Mouse (Mus musculus): ENCODE data around the gene Olfr788. TPM values are rescaled to one million over a fixed set of nuclear protein-coding genes. Genes with fewer than 3 reads are reported as not detected.

The Olfr788 gene
- total RNA-seq (2014; fragmentation: Nextera tagmentation) (not detected in 2 replicates), total RNA-seq (2017) (not detected in 2 replicates)

DNA sequence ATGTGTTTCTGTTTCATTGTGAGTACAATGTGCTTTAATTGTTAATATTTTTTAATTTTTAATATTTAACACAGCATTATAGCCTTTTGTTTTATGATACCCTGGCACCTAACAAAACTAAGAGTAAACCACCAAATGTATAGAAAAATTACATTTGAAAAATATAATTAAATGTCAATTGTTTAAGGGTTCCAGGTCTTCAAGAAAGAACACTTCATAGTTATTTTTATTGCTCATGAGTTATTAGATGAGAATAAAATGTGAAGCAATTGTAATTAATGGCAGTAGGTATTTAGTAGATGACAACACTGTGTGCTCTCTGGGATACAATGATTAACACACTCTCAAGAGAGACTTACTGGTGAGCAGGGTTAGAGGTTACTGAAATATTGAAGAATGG is at the start of gene Olfr788:
TSS of gene Olfr788 (plus strand) at position 301 of the 400 bp plus-strand sequence.
- no peak for ATAC-seq (replicated peaks; ENCODE audit: low FRiP score, low TSS enrichment, poor library complexity, severe bottlenecking)

- no peak for ATAC-seq (replicated peaks; ENCODE audit: low FRiP score, low TSS enrichment, poor library complexity, severe bottlenecking)
These were observed 43.8 kb upstream of the Olfr788 start, which contains the start of gene Olfr786 for GRCm38 (mm10) chr10:129427006-129427405. Gene Olfr786, plus strand, starts transcription at chr10:129427306.

DNA sequence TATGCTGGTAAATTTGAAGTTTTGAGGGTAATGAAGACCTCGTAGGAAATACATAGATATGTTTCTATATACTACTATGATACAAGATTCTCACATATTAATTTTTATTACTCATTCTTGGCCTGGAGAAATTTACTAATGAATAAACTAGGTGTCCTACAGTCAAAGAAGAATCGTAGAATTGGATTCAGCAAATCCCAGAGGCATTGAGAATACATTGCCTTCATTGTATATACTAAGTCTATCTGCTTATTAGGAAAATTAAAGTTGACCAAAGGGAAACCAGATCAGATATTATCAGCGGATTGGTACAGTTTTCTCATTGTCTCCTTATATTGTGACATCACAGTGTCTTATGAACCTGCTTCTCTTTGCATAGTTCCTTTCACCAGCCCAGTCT is 9.2 kb upstream of the Olfr788 start, which contains the start of gene Olfr787:
TSS of gene Olfr787 (plus strand) at position 301 of the 400 bp plus-strand sequence.
- ATAC-seq (replicated peaks; ENCODE audit: low FRiP score, low TSS enrichment, poor library complexity, severe bottlenecking): no peak

GRCm38 (mm10) chr10:129473256-129473655 is 2.5 kb downstream of the Olfr788 start:
- no peak for ATAC-seq (replicated peaks; ENCODE audit: low FRiP score, low TSS enrichment, poor library complexity, severe bottlenecking)

DNA sequence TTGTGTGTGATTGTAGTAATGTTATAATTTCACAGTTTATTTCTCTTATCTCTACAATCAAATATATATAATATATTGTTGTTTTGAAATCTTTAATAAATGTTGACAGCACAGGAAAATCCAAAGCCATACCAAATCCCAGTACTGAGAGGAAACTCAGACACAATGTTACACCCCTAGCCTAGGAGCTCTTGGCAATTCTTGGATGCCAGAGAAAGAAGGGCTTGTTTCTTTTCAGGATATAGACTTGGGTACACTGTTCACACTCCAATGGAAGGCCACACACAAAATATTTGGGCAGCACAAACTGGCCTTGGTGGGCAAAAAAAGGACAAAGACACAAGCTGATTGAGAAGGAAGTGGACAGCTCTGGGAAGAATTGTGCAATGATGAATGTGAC is 2.9 kb downstream of the Olfr788 start:
- ATAC-seq (replicated peaks; ENCODE audit: low FRiP score, low TSS enrichment, poor library complexity, severe bottlenecking): no peak

DNA sequence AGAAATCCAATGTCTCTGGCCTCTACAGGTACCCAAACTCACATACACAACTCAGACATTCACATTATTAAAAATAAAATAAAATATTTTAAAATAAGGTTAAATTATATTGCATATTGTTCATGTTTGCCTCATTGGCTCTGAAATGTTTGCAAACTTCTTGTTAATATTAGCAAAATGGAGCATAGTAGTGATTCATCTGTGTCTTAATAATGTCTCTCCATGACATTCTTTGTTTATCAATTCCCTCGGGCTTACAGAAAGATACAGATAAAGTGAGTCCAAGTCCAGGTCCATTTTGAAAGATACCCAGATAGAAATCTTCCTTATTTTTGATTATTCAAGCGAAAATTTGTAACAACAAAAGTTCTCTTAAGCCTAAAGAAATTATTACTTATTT is 13.7 kb downstream of the Olfr788 start, which contains the start of gene Olfr789:
TSS of gene Olfr789 (plus strand) at position 301 of the 400 bp plus-strand sequence.
- no peak for ATAC-seq (replicated peaks; ENCODE audit: low FRiP score, low TSS enrichment, poor library complexity, severe bottlenecking)

- ATAC-seq (replicated peaks; ENCODE audit: low FRiP score, low TSS enrichment, poor library complexity, severe bottlenecking): no peak
These were observed 19.3 kb downstream of the Olfr788 start for GRCm38 (mm10) chr10:129490101-129490500.

DNA sequence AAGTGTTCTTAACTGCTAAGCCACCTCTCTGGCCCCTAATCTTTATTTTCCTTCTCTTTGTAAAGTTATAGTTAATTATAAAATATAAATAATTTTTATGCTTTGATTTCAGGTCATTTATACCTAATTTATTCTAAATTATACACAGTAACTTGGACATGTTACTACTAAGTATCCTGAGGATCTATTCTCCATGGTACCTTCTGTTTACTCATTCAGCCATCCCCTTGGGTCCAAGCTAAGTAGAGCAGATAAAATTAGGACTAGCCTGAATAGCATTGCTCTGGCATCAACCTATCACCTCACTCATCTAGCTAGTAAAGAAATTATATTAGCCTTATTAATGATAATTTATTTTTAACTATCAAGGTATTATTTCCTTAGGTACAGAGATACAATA is 27.4 kb downstream of the Olfr788 start, which contains the start of gene Olfr790:
TSS of gene Olfr790 (plus strand) at position 301 of the 400 bp plus-strand sequence.
- no peak for ATAC-seq (replicated peaks; ENCODE audit: low FRiP score, low TSS enrichment, poor library complexity, severe bottlenecking)

DNA sequence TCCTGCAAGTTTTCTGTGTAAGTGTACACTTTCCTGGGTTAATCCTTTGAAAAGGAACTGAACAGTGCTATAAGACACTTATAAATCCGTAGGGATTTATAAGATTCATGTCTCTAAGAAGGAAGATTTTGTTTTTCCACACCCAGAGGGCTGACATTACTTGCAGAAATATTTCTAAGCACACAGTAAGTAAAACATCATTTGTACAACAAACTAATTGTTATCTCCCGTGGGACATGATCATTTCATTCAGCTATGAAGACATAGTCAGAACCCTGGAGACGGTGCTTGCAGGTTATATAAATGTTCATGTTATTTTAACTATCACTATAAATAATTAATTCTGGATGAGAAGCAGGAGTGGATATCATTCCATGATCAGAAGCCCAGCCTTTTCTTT is 50.7 kb downstream of the Olfr788 start, which contains the start of gene Olfr791:
TSS of gene Olfr791 (plus strand) at position 301 of the 400 bp plus-strand sequence.
- no peak for ATAC-seq (replicated peaks; ENCODE audit: low FRiP score, low TSS enrichment, poor library complexity, severe bottlenecking)

Other genes with a start within 250 kb of the Olfr788 start
- not detected in 2 replicates for gene Olfr774, start 234.8 kb upstream of the Olfr788 start, total RNA-seq (2014; fragmentation: Nextera tagmentation)
- gene Olfr774, start 234.8 kb upstream of the Olfr788 start, total RNA-seq (2017): not detected in 2 replicates
- gene Olfr775, start 222.6 kb upstream of the Olfr788 start, total RNA-seq (2014; fragmentation: Nextera tagmentation): not detected in 2 replicates
- not detected in 2 replicates for gene Olfr775, start 222.6 kb upstream of the Olfr788 start, total RNA-seq (2017)
- gene Olfr776, start 211.9 kb upstream of the Olfr788 start, total RNA-seq (2014; fragmentation: Nextera tagmentation): not detected in 2 replicates
- gene Olfr776, start 211.9 kb upstream of the Olfr788 start, total RNA-seq (2017): not detected in 2 replicates
- gene Olfr777, start 199.5 kb upstream of the Olfr788 start, total RNA-seq (2014; fragmentation: Nextera tagmentation): not detected in 2 replicates
- not detected in 2 replicates for gene Olfr777, start 199.5 kb upstream of the Olfr788 start, total RNA-seq (2017)
- gene Olfr780, start 152.9 kb upstream of the Olfr788 start, total RNA-seq (2014; fragmentation: Nextera tagmentation): not detected in 2 replicates
- gene Olfr780, start 152.9 kb upstream of the Olfr788 start, total RNA-seq (2017): not detected in 2 replicates
- gene Olfr781, start 142.1 kb upstream of the Olfr788 start, total RNA-seq (2014; fragmentation: Nextera tagmentation): not detected in 2 replicates
- gene Olfr781, start 142.1 kb upstream of the Olfr788 start, total RNA-seq (2017): not detected in 2 replicates
- gene Olfr782, start 122.1 kb upstream of the Olfr788 start, total RNA-seq (2014; fragmentation: Nextera tagmentation): not detected in 2 replicates
- gene Olfr782, start 122.1 kb upstream of the Olfr788 start, total RNA-seq (2017): not detected in 2 replicates
- gene Olfr784, start 86.9 kb upstream of the Olfr788 start, total RNA-seq (2014; fragmentation: Nextera tagmentation): 0.66 TPM in 1 of 2 replicates, not detected in the other
- not detected in 2 replicates for gene Olfr784, start 86.9 kb upstream of the Olfr788 start, total RNA-seq (2017)
- not detected in 2 replicates for gene Olfr785, start 65.6 kb upstream of the Olfr788 start, total RNA-seq (2014; fragmentation: Nextera tagmentation)
- gene Olfr785, start 65.6 kb upstream of the Olfr788 start, total RNA-seq (2017): not detected in 2 replicates
- gene Olfr786, start 43.7 kb upstream of the Olfr788 start, total RNA-seq (2014; fragmentation: Nextera tagmentation): not detected in 2 replicates
- not detected in 2 replicates for gene Olfr786, start 43.7 kb upstream of the Olfr788 start, total RNA-seq (2017)
- not detected in 2 replicates for gene Olfr787, start 9.1 kb upstream of the Olfr788 start, total RNA-seq (2014; fragmentation: Nextera tagmentation)
- not detected in 2 replicates for gene Olfr787, start 9.1 kb upstream of the Olfr788 start, total RNA-seq (2017)
- gene Olfr789, start 13.8 kb downstream of the Olfr788 start, total RNA-seq (2014; fragmentation: Nextera tagmentation): not detected in 2 replicates
- not detected in 2 replicates for gene Olfr789, start 13.8 kb downstream of the Olfr788 start, total RNA-seq (2017)
- not detected in 2 replicates for gene Olfr790, start 27.5 kb downstream of the Olfr788 start, total RNA-seq (2014; fragmentation: Nextera tagmentation)
- not detected in 2 replicates for gene Olfr790, start 27.5 kb downstream of the Olfr788 start, total RNA-seq (2017)
- gene Olfr791, start 50.8 kb downstream of the Olfr788 start, total RNA-seq (2014; fragmentation: Nextera tagmentation): not detected in 2 replicates
- gene Olfr791, start 50.8 kb downstream of the Olfr788 start, total RNA-seq (2017): not detected in 2 replicates
- not detected in 2 replicates for gene Olfr792, start 68.2 kb downstream of the Olfr788 start, total RNA-seq (2014; fragmentation: Nextera tagmentation)
- not detected in 2 replicates for gene Olfr792, start 68.2 kb downstream of the Olfr788 start, total RNA-seq (2017)
- gene Olfr794, start 96.7 kb downstream of the Olfr788 start, total RNA-seq (2014; fragmentation: Nextera tagmentation): not detected in 2 replicates
- not detected in 2 replicates for gene Olfr794, start 96.7 kb downstream of the Olfr788 start, total RNA-seq (2017)
- not detected in 2 replicates for gene Olfr796, start 141.6 kb downstream of the Olfr788 start, total RNA-seq (2014; fragmentation: Nextera tagmentation)
- not detected in 2 replicates for gene Olfr796, start 141.6 kb downstream of the Olfr788 start, total RNA-seq (2017)
- not detected in 2 replicates for gene Olfr798, start 156.9 kb downstream of the Olfr788 start, total RNA-seq (2014; fragmentation: Nextera tagmentation)
- not detected in 2 replicates for gene Olfr798, start 156.9 kb downstream of the Olfr788 start, total RNA-seq (2017)
- gene Olfr799, start 166.5 kb downstream of the Olfr788 start, total RNA-seq (2014; fragmentation: Nextera tagmentation): not detected in 2 replicates
- gene Olfr799, start 166.5 kb downstream of the Olfr788 start, total RNA-seq (2017): not detected in 2 replicates
- not detected in 2 replicates for gene Olfr800, start 186.7 kb downstream of the Olfr788 start, total RNA-seq (2014; fragmentation: Nextera tagmentation)
- not detected in 2 replicates for gene Olfr800, start 186.7 kb downstream of the Olfr788 start, total RNA-seq (2017)
- gene Olfr801, start 202.9 kb downstream of the Olfr788 start, total RNA-seq (2014; fragmentation: Nextera tagmentation): not detected in 2 replicates
- gene Olfr801, start 202.9 kb downstream of the Olfr788 start, total RNA-seq (2017): not detected in 2 replicates
- gene Olfr802, start 217.2 kb downstream of the Olfr788 start, total RNA-seq (2014; fragmentation: Nextera tagmentation): not detected in 2 replicates
- not detected in 2 replicates for gene Olfr802, start 217.2 kb downstream of the Olfr788 start, total RNA-seq (2017)
- not detected in 2 replicates for gene Olfr803, start 223.3 kb downstream of the Olfr788 start, total RNA-seq (2014; fragmentation: Nextera tagmentation)
- gene Olfr803, start 223.3 kb downstream of the Olfr788 start, total RNA-seq (2017): not detected in 2 replicates
- gene Olfr804, start 232.2 kb downstream of the Olfr788 start, total RNA-seq (2014; fragmentation: Nextera tagmentation): not detected in 2 replicates
- not detected in 2 replicates for gene Olfr804, start 232.2 kb downstream of the Olfr788 start, total RNA-seq (2017)

Data from megakaryocyte-erythroid progenitor cell, adult 5-6 weeks (primary cell).